Mouse (Mus musculus) cortical plate, adult 2 months (tissue): ENCODE results near the gene Stk40.

Source experiments
- CTCF ChIP-seq: fragments of 200-500 bp; IDR thresholded peaks from 2 replicates; pipeline ENCODE4 v1.5.1; 2011; ENCODE audit warnings: mild to moderate bottlenecking, control low read depth, low read length; ENCODE audit not compliant: insufficient read depth; ENCODE audit errors: extremely low read depth
- POLR2A ChIP-seq: fragments of 200-500 bp; IDR thresholded peaks from 2 replicates; pipeline ENCODE4 v1.6.1; 2011; ENCODE audit warnings: mild to moderate bottlenecking, low read length, control low read depth; ENCODE audit not compliant: insufficient read depth; ENCODE audit errors: extremely low read depth

DNA sequence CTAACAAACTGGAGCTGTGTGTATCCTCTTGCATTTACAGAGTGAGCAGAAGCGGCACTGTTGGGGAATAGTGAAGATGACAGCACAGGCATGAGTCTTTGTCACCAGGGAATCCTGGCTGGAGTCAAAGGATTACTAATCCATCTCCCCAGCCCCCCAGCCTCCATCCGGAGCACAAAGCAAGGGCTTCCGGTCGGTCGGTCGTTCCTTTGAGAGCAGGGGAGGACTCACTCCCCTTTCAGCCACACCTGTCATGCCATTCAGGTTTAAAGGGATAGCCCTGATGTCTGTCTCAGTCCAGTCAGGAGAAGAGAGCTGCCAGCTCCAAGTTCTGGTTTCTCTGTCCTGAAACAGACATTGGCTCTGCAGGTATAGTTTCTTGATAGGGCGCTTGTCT is 7.4 kb downstream of the Stk40 start:
- TF ChIP-seq CTCF (no peak), POLR2A (no peak)
